Mouse (Mus musculus): ENCODE results near the gene Kcnk6. TPM values are rescaled to one million over a fixed set of nuclear protein-coding genes. Genes with fewer than 3 reads are reported as not detected.

The Kcnk6 gene
- polyA plus RNA-seq, 1 experiment from 2014 or later: 1.6 TPM

DNA sequence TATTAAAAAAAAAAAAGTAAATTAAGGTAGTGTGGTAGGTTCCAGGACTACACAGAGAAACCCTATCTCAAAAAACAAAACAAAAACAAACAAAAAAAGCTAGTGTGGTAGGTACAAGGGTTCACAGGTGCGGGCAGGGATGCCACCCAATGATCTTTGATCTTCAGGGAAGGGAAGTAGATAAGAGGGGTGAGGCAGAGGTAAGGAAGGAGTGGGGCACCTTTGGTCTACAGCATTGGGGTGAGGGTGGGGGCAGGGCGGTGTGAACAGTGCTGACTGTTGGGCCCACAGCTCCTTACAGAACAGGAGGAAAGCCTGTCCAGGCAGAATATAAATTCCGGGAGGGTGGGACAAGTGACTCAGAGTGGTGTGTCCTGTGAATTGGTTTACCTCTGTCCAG lies 18.9 kb upstream of the Kcnk6 start:
- H3K27me3 ChIP-seq (ENCODE audit: control insufficient read depth, insufficient read depth, low read depth, low read length): no peaks in the 10 kb centered on the region
- no peak overlapping the region for H3K4me2 ChIP-seq (ENCODE audit: low read depth, low read length)
- no peak overlapping the region for H3K9ac ChIP-seq (ENCODE audit: low read length)
- WGBS: 59% methylated on average over 3 of the region's 3 CpGs
- ATAC-seq (ENCODE audit: low read depth): no peak
- no peaks in the 10 kb centered on the region for H3K36me3 ChIP-seq (ENCODE audit: control insufficient read depth, insufficient read depth, low read length)
- no peak overlapping the region for H3K4me3 ChIP-seq (ENCODE audit: low read length)
- no peak overlapping the region for H3K27ac ChIP-seq (ENCODE audit: low read length)
- peaks cover 20% of the 10 kb centered on the region for H3K4me1 ChIP-seq (replicated peaks; ENCODE audit: control insufficient read depth, insufficient read depth, low read length)
- H3K9me3 ChIP-seq (ENCODE audit: control insufficient read depth, low read length): no peaks in the 10 kb centered on the region

DNA sequence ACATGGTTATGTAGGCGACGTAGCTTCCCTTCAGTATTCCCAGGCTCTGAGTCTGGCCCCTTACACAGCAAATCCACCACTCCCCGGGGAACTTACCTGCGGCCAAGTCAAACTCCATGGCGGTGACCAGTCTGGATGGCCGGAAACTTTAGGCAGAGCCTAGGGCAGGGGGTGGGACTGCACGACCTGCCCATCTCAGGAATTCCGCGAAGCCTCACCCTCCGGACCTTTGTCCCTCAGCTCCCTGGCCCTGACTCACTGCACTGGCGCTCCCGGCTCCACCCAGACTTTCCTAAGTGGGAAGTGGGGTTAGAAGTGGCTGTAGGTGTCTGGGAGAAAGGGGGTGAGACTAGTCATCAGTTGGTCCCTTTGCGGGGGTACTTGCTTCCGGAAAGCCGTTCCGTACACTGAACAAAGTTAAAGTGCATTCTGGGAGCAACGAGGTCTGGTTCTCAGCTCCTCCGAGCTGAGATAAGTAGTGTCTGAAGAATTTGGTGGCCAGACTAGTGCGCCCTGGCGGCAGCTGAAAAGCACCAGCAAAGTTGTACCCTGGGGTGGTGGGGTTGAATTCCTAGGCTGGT lies 16.0 kb upstream of the Kcnk6 start, which contains the start of gene 2200002D01Rik:
Gene 2200002D01Rik, minus strand, starts transcription at position 206 of the 581 bp plus-strand sequence.
- Histone ChIP-seq H3K9ac (ENCODE audit: low read length) (peak within 1 kb of the TSS; percentile 66), H3K27ac (ENCODE audit: low read length) (peak within 1 kb of the TSS; percentile 84), H3K27me3 (ENCODE audit: control insufficient read depth, insufficient read depth, low read depth, low read length) (no peaks in the 10 kb centered on the region), H3K9me3 (ENCODE audit: control insufficient read depth, low read length) (no peaks in the 10 kb centered on the region), H3K4me3 (ENCODE audit: low read length) (peak within 1 kb of the TSS; percentile 49), H3K4me2 (ENCODE audit: low read depth, low read length) (peak within 1 kb of the TSS; percentile 77), H3K36me3 (ENCODE audit: control insufficient read depth, insufficient read depth, low read length) (peaks cover 6% of the 10 kb centered on the region; the same call in 1 of the 2 replicates), H3K4me1 (replicated peaks; ENCODE audit: control insufficient read depth, insufficient read depth, low read length) (peaks cover 25% of the 10 kb centered on the region)
- WGBS: 25% methylated on average over 20 of the region's 20 CpGs
- ATAC-seq (ENCODE audit: low read depth): peak; percentile 73

DNA sequence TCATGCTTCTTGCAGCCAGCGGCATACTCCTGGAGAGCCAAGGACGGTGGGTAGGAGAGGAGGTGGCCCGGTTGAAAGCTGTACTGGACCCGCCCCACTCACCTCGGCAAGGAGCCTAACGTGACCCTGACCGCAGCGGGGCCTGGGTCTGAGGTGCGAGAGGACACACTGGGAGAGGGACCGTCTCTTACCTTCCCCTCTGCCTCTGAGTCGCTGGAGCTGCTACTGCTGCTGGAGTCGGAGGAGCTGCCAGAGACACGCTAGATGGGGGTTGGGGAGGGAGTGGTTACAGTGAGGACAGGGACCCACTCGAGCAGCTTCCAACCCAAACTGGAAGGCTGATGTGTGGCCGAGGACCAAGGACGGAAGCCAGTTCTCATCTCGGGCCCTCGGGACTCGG lies 15.4 kb upstream of the Kcnk6 start:
- Histone ChIP-seq H3K4me1 (replicated peaks; ENCODE audit: control insufficient read depth, insufficient read depth, low read length) (peaks cover 25% of the 10 kb centered on the region), H3K9ac (ENCODE audit: low read length) (peak overlapping the region; percentile 66), H3K9me3 (ENCODE audit: control insufficient read depth, low read length) (no peaks in the 10 kb centered on the region), H3K27ac (ENCODE audit: low read length) (peak overlapping the region; percentile 84), H3K36me3 (ENCODE audit: control insufficient read depth, insufficient read depth, low read length) (peaks cover 6% of the 10 kb centered on the region; the same call in 1 of the 2 replicates), H3K27me3 (ENCODE audit: control insufficient read depth, insufficient read depth, low read depth, low read length) (no peaks in the 10 kb centered on the region), H3K4me3 (ENCODE audit: low read length) (peak overlapping the region; percentile 49), H3K4me2 (ENCODE audit: low read depth, low read length) (peak overlapping the region; percentile 77)
- peak; percentile 13; the same call in 1 of the 2 replicates for ATAC-seq (ENCODE audit: low read depth)
- 15% methylated on average over 19 of the region's 19 CpGs for WGBS

DNA sequence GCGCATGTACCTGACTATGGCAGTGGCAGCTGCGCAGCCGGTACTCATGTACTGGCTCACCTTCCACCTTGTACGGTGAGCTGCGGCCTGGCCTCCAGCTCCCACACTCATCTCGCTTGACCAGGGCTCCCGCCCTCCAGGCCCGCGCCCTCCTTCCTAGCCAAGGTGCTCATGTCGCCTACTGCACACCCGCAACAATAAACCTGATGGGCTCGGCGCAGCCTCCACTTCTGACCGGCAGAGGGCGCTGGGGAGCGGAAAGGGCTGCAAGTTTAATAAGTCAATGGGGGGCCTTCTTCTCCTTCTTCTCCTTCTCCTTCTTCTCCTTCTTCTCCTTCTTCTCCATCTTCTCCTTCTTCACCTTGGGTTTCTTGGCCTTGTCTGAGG lies 15.0 kb upstream of the Kcnk6 start:
- WGBS: 27% methylated on average over 16 of the region's 16 CpGs
- H3K27ac ChIP-seq (ENCODE audit: low read length): peak overlapping the region; percentile 84
- peak; percentile 37; the same call in 1 of the 2 replicates for ATAC-seq (ENCODE audit: low read depth)

DNA sequence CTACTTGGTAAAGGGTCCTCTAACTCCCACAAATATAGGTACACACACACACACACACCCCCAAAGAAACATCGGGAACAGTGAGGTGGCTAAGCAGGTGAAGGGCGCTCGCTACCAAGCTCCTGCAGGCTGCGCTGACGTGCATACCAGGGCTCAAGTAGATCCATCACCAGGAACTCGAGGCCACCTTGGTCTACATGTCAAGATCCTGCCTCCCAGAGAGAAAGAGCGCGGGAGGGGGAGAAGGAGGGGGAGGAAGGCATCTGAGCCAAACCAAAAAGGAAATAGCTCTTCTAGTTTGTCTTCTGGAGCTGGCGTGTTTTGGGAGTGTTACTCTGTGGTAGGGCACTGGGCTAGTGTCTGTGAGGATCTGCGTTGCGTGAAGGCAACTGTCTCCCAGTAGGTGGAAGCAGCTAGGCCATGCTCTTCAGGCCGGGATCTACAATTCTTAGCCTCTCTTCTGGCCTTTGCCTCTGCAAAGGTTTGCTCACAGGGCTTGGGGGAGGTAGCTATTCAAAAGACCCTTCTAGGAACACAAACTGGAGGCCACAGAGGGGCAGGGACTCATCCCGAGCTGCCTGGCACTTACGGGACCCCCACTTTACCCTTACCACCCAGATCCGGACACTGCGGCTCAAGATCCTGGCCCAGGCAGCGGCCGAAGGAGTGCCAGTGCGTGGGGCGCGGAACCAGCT lies 14.5 kb upstream of the Kcnk6 start:
- H3K4me3 ChIP-seq (ENCODE audit: low read length): peak overlapping the region; percentile 49

More for the DNA sequence above, 15.0 kb upstream of the Kcnk6 start:
- Histone ChIP-seq H3K4me2 (ENCODE audit: low read depth, low read length) (peak overlapping the region; percentile 77), H3K4me3 (ENCODE audit: low read length) (peak overlapping the region; percentile 49), H3K9me3 (ENCODE audit: control insufficient read depth, low read length) (no peaks in the 10 kb centered on the region), H3K36me3 (ENCODE audit: control insufficient read depth, insufficient read depth, low read length) (peaks cover 6% of the 10 kb centered on the region; the same call in 1 of the 2 replicates), H3K9ac (ENCODE audit: low read length) (peak overlapping the region; percentile 66), H3K4me1 (replicated peaks; ENCODE audit: control insufficient read depth, insufficient read depth, low read length) (peaks cover 25% of the 10 kb centered on the region), H3K27me3 (ENCODE audit: control insufficient read depth, insufficient read depth, low read depth, low read length) (no peaks in the 10 kb centered on the region)

DNA sequence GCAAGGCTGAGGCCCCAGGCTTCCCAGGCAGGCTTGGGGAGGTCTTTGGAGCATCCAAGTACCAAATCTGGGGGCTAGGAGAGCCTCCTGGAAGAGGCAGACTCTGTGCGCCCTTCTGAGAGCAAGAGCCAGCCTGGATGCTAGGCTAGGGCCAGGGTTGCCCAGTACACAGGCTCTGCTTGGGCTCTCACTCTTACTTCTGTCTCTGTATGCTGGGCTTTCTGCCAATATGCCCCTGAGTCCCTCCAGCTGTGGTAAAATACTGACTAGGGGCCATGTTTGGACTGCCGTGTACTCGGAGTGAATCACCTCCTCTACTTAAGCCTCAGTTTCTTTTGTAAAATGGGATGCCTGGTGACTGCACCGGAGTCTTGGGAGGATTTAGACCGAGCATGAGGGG lies 13.7 kb upstream of the Kcnk6 start:
- H3K27ac ChIP-seq (ENCODE audit: low read length): peak overlapping the region; percentile 3; the same call in 1 of the 2 replicates

More for the DNA sequence above, 14.5 kb upstream of the Kcnk6 start:
- Histone ChIP-seq H3K9ac (ENCODE audit: low read length) (peak overlapping the region; percentile 66), H3K9me3 (ENCODE audit: control insufficient read depth, low read length) (no peaks in the 10 kb centered on the region), H3K27me3 (ENCODE audit: control insufficient read depth, insufficient read depth, low read depth, low read length) (no peaks in the 10 kb centered on the region), H3K4me1 (replicated peaks; ENCODE audit: control insufficient read depth, insufficient read depth, low read length) (peaks cover 25% of the 10 kb centered on the region), H3K36me3 (ENCODE audit: control insufficient read depth, insufficient read depth, low read length) (peaks cover 6% of the 10 kb centered on the region; the same call in 1 of the 2 replicates), H3K27ac (ENCODE audit: low read length) (peak overlapping the region; percentile 67), H3K4me2 (ENCODE audit: low read depth, low read length) (peak overlapping the region; percentile 77)
- 64% methylated on average over 21 of the region's 21 CpGs for WGBS
- peak; percentile 26; the same call in 1 of the 2 replicates for ATAC-seq (ENCODE audit: low read depth)

DNA sequence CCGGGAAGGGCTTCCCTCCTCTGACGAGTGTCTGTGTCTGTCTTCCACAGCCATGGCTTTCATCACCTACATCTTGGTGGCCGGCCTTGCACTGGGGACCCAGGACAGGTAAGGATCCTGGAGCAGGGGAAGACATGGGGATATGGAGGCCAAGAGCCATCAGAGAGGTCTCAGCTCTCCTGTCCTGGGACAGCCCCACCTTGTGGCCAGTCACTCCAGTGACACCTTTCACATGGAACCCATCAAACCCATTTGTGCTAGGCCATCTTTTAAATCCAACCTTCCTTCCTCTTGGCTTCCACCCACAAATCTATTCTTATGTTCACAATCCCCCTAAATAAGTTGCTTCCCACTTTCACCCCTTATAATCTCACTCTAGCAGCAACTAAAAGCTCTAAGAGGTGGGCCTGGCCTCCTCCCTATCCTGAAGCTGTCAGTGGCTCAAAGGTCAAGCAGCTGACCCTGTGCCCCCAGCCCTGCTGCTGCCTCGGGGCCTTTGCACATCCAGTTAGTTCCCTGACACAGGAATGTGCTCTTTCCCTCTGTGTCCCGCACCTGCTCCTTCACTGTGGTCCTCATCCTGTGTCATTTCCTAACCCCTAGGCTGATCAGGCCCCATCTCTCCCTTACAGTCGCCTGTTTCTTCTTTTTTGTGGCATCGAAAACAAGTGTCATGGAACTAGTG lies 12.6 kb upstream of the Kcnk6 start:
- peaks cover 25% of the 10 kb centered on the region for H3K4me1 ChIP-seq (replicated peaks; ENCODE audit: control insufficient read depth, insufficient read depth, low read length)
- no peak overlapping the region for H3K4me2 ChIP-seq (ENCODE audit: low read depth, low read length)
- 83% methylated on average over 7 of the region's 7 CpGs for WGBS

More for the DNA sequence above, 13.7 kb upstream of the Kcnk6 start:
- Histone ChIP-seq H3K4me2 (ENCODE audit: low read depth, low read length) (no peak overlapping the region), H3K9ac (ENCODE audit: low read length) (no peak overlapping the region), H3K27me3 (ENCODE audit: control insufficient read depth, insufficient read depth, low read depth, low read length) (no peaks in the 10 kb centered on the region), H3K9me3 (ENCODE audit: control insufficient read depth, low read length) (no peaks in the 10 kb centered on the region), H3K4me3 (ENCODE audit: low read length) (no peak overlapping the region), H3K36me3 (ENCODE audit: control insufficient read depth, insufficient read depth, low read length) (peaks cover 6% of the 10 kb centered on the region; the same call in 1 of the 2 replicates), H3K4me1 (replicated peaks; ENCODE audit: control insufficient read depth, insufficient read depth, low read length) (peaks cover 25% of the 10 kb centered on the region)
- 0 out of 2 replicates have a peak, but pooled peaks have one; percentile 27 for ATAC-seq (ENCODE audit: low read depth)
- 70% methylated on average over 5 of the region's 5 CpGs for WGBS

DNA sequence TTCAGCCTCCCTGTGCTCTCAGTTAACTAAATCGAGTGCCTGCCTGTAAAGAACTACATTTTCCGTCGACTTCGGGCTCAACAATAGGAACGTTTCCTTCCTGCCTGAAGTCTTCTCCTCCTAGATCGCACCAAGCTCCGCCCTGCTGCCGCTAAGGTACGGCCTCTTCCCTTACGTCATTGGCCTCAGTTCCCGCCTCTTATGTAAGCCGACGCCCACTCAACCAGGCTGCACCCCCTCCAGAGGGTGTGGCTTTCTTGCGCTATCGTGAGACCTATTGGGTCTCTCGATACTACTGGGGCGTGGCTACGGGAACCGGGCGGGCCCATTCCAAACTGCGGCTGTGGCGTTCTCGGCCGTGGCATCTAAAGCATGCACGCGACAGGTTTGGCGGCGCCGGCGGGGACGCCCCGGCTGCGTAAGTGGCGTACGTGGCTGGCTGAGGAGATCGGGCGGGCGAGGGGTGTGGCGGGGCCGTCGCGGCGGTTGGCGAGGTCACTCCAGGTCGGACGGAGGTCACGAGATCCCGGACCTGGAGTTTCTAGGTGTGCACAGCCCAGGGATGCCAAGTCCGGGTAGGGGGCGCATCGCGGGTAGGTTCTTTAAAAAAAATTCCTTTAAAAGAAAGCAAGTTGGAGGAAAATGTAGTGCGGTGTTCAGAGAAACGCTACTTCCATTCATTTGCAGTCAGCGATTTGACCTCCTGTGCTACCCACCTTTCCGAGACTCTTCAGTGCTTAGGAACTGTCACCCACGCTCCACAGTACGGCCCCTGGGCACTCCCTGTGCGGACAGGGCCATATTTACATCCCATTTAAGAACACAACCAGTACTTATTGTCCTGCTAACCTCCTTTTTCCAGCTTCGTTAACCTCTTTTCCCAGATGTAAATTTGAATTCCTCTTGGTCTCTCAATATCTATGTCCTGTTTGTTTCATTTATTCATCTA lies 6.0 kb upstream of the Kcnk6 start, which contains the start of gene Yif1b:
Gene Yif1b, plus strand, starts transcription at position 311 of the 949 bp plus-strand sequence.
- Histone ChIP-seq H3K36me3 (ENCODE audit: control insufficient read depth, insufficient read depth, low read length) (no peaks in the 10 kb centered on the region), H3K4me1 (replicated peaks; ENCODE audit: control insufficient read depth, insufficient read depth, low read length) (peaks cover 18% of the 10 kb centered on the region; the same call in 1 of the 2 replicates), H3K4me3 (ENCODE audit: low read length) (peak within 1 kb of the TSS; percentile 71), H3K9me3 (ENCODE audit: control insufficient read depth, low read length) (no peaks in the 10 kb centered on the region), H3K9ac (ENCODE audit: low read length) (peak within 1 kb of the TSS; percentile 78), H3K4me2 (ENCODE audit: low read depth, low read length) (peak within 1 kb of the TSS; percentile 67), H3K27me3 (ENCODE audit: control insufficient read depth, insufficient read depth, low read depth, low read length) (no peaks in the 10 kb centered on the region), H3K27ac (ENCODE audit: low read length) (peak within 1 kb of the TSS; percentile 97)
- ATAC-seq (ENCODE audit: low read depth): peak; percentile 98
- WGBS: under 1% methylated on average over 58 of the region's 60 CpGs

More for the DNA sequence above, 12.6 kb upstream of the Kcnk6 start:
- H3K4me3 ChIP-seq (ENCODE audit: low read length): no peak overlapping the region
- H3K9ac ChIP-seq (ENCODE audit: low read length): no peak overlapping the region
- no peak overlapping the region for H3K27ac ChIP-seq (ENCODE audit: low read length)
- H3K9me3 ChIP-seq (ENCODE audit: control insufficient read depth, low read length): no peaks in the 10 kb centered on the region
- H3K36me3 ChIP-seq (ENCODE audit: control insufficient read depth, insufficient read depth, low read length): peaks cover 6% of the 10 kb centered on the region; the same call in 1 of the 2 replicates
- H3K27me3 ChIP-seq (ENCODE audit: control insufficient read depth, insufficient read depth, low read depth, low read length): no peaks in the 10 kb centered on the region
- ATAC-seq (ENCODE audit: low read depth): no peak
